Mouse (Mus musculus) MEL (cell line): ENCODE data around the gene Cecr2. TPM values are rescaled to one million over a fixed set of nuclear protein-coding genes. Genes with fewer than 3 reads are reported as not detected.

Source experiments
- DNase-seq: peaks from one replicate; pipeline ENCODE4 v3.0.0; 2011; ENCODE audit warnings: low read depth, low spot score
- H3K27ac ChIP-seq: 2 replicates; pipeline ENCODE4 v1.5.1; 2012; ENCODE audit warnings: low read depth, mild to moderate bottlenecking, control low read depth, low read length, moderate library complexity; ENCODE audit not compliant: control insufficient read depth
- H3K27me3 ChIP-seq, 2 experiments: fragments of 150-350 bp in 1 of 2; sonication (generic) in 1 of 2; 2 replicates each; pipeline ENCODE4 v1.6.1; 2012; ENCODE audit warnings: low read length in 2 of 2, mild to moderate bottlenecking in 2 of 2, improper control_type of control experiment in 1 of 2, moderate library complexity in 1 of 2; ENCODE audit not compliant: insufficient read depth in 2 of 2, control insufficient read depth in 1 of 2
- H3K36me3 ChIP-seq, 2 experiments: 2 replicates each; pipeline ENCODE4 v1.6.1; 2012 to 2014; ENCODE audit warnings: low read length in 2 of 2, improper control_type of control experiment in 1 of 2, inconsistent platforms in 1 of 2, mild to moderate bottlenecking in 1 of 2; ENCODE audit not compliant: insufficient read depth in 2 of 2, control insufficient read depth in 1 of 2
- H3K4me1 ChIP-seq, 2 experiments: fragments of 150-350 bp in 1 of 2; sonication (generic) in 1 of 2; 2 replicates each; pipeline ENCODE4 v1.6.1; 2012; ENCODE audit warnings: low read length in 2 of 2, improper control_type of control experiment in 1 of 2, mild to moderate bottlenecking in 1 of 2; ENCODE audit not compliant: insufficient read depth in 2 of 2, control insufficient read depth in 1 of 2
- H3K4me3 ChIP-seq, 2 experiments: fragments of 150-350 bp in 1 of 2; sonication (generic) in 1 of 2; 2 replicates each; pipeline ENCODE4 v1.5.1; 2012; ENCODE audit warnings: low read depth in 2 of 2, low read length in 2 of 2, mild to moderate bottlenecking in 2 of 2, moderate library complexity in 2 of 2, control low read depth in 1 of 2, improper control_type of control experiment in 1 of 2; ENCODE audit not compliant: control insufficient read depth in 1 of 2, insufficient read depth in 1 of 2
- H3K79me2 ChIP-seq: 2 replicates; pipeline ENCODE4 v1.6.1; 2012; ENCODE audit warnings: mild to moderate bottlenecking, low read length, moderate library complexity; ENCODE audit not compliant: control insufficient read depth, poor library complexity, insufficient read depth
- H3K9ac ChIP-seq: 2 replicates; pipeline ENCODE4 v1.6.1; 2012; ENCODE audit warnings: low read depth, mild to moderate bottlenecking, control low read depth, low read length, moderate library complexity; ENCODE audit not compliant: control insufficient read depth, poor library complexity, severe bottlenecking
- H3K9me3 ChIP-seq: fragments of 150-350 bp; sonication (generic); replicated peaks from 2 replicates; pipeline ENCODE4 v1.6.1; 2012; ENCODE audit warnings: mild to moderate bottlenecking, low read length, improper control_type of control experiment, moderate library complexity; ENCODE audit not compliant: insufficient read depth
- BHLHE40 ChIP-seq: IDR thresholded peaks from 2 replicates; pipeline ENCODE4 v1.6.1; 2012; ENCODE audit warnings: low read depth, mild to moderate bottlenecking, inconsistent platforms, low read length, improper control_type of control experiment, borderline replicate concordance
- CHD2 ChIP-seq: IDR thresholded peaks from 2 replicates; pipeline ENCODE4 v1.6.1; 2011; ENCODE audit warnings: low read length, improper control_type of control experiment
- CTCF ChIP-seq, 3 experiments: IDR thresholded peaks in 2 of 3; conservative IDR thresholded peaks in 1 of 3; 2 replicates each; pipeline ENCODE4 v1.5.1; 2011 to 2012; ENCODE audit warnings: low read length in 3 of 3, low read depth in 2 of 3, mild to moderate bottlenecking in 2 of 3, improper control_type of control experiment in 1 of 3, inconsistent platforms in 1 of 3, mixed read lengths in 1 of 3, moderate library complexity in 1 of 3; ENCODE audit not compliant: control insufficient read depth in 1 of 3, insufficient read depth in 1 of 3, poor library complexity in 1 of 3, severe bottlenecking in 1 of 3
- ELF1 ChIP-seq: IDR thresholded peaks from 2 replicates; pipeline ENCODE4 v1.6.1; 2014; ENCODE audit warnings: low read depth, mild to moderate bottlenecking, inconsistent platforms, low read length, improper control_type of control experiment, moderate library complexity
- EP300 ChIP-seq, 2 experiments: IDR thresholded peaks; 2 replicates each; pipeline ENCODE4 v1.6.1; 2011; ENCODE audit warnings: improper control_type of control experiment in 2 of 2, low read length in 2 of 2, low read depth in 1 of 2, mild to moderate bottlenecking in 1 of 2
- ETS1 ChIP-seq: IDR thresholded peaks from 2 replicates; pipeline ENCODE4 v1.6.1; 2012; ENCODE audit warnings: low read depth, mild to moderate bottlenecking, inconsistent platforms, low read length, improper control_type of control experiment, moderate library complexity
- GABPA ChIP-seq: IDR thresholded peaks from 2 replicates; pipeline ENCODE4 v1.6.1; 2012; ENCODE audit warnings: low read depth, mild to moderate bottlenecking, inconsistent platforms, low read length, improper control_type of control experiment, moderate library complexity
- GATA1 ChIP-seq: IDR thresholded peaks from 2 replicates; pipeline ENCODE4 v1.6.1; 2011; ENCODE audit warnings: low read depth, low read length, improper control_type of control experiment
- KAT2A ChIP-seq: conservative IDR thresholded peaks from 2 replicates; pipeline ENCODE4 v1.6.1; 2012; ENCODE audit warnings: low read depth, low read length, improper control_type of control experiment, inconsistent platforms
- MAZ ChIP-seq: IDR thresholded peaks from 2 replicates; pipeline ENCODE4 v1.6.1; 2012; ENCODE audit warnings: low read depth, mild to moderate bottlenecking, inconsistent platforms, low read length, improper control_type of control experiment
- MEF2A ChIP-seq: IDR thresholded peaks from 2 replicates; pipeline ENCODE4 v1.6.1; 2014; ENCODE audit warnings: low read depth, mild to moderate bottlenecking, inconsistent platforms, low read length, improper control_type of control experiment; ENCODE audit not compliant: poor library complexity, insufficient replicate concordance, severe bottlenecking; ENCODE audit errors: extremely low read depth
- MXI1 ChIP-seq: IDR thresholded peaks from 2 replicates; pipeline ENCODE4 v1.6.1; 2011; ENCODE audit warnings: mild to moderate bottlenecking, low read depth, low read length, improper control_type of control experiment
- MYB ChIP-seq: IDR thresholded peaks from 2 replicates; pipeline ENCODE4 v1.6.1; 2011; ENCODE audit warnings: mild to moderate bottlenecking, low read depth, low read length, improper control_type of control experiment
- NELFE ChIP-seq: IDR thresholded peaks from 2 replicates; pipeline ENCODE4 v1.6.1; 2011; ENCODE audit warnings: low read depth, low read length, improper control_type of control experiment
- NRF1 ChIP-seq: IDR thresholded peaks from 2 replicates; pipeline ENCODE4 v1.6.1; 2014; ENCODE audit warnings: low read depth, mild to moderate bottlenecking, inconsistent platforms, low read length, improper control_type of control experiment, moderate library complexity; ENCODE audit not compliant: poor library complexity, insufficient read depth, severe bottlenecking
- POLR2A ChIP-seq, 2 experiments: IDR thresholded peaks; 2 replicates each; pipeline ENCODE4 v1.6.1; 2011 to 2012; ENCODE audit warnings: low read length in 2 of 2, mild to moderate bottlenecking in 2 of 2, control low read depth in 1 of 2, improper control_type of control experiment in 1 of 2, low read depth in 1 of 2, moderate library complexity in 1 of 2; ENCODE audit not compliant: control insufficient read depth in 1 of 2, insufficient read depth in 1 of 2, poor library complexity in 1 of 2
- USF2 ChIP-seq, 2 experiments: IDR thresholded peaks; 2 replicates each; pipeline ENCODE4 v1.6.1; 2011 to 2012; ENCODE audit warnings: improper control_type of control experiment in 2 of 2, low read length in 2 of 2, borderline replicate concordance in 1 of 2, inconsistent platforms in 1 of 2, low read depth in 1 of 2, mild to moderate bottlenecking in 1 of 2; ENCODE audit not compliant: insufficient read depth in 1 of 2
- ZC3H11A ChIP-seq: IDR thresholded peaks from 2 replicates; pipeline ENCODE4 v1.6.1; 2012; ENCODE audit warnings: low read depth, mild to moderate bottlenecking, inconsistent platforms, low read length, improper control_type of control experiment
- ZKSCAN1 ChIP-seq: IDR thresholded peaks from 2 replicates; pipeline ENCODE4 v1.6.1; 2012; ENCODE audit warnings: low read depth, mild to moderate bottlenecking, inconsistent platforms, low read length, improper control_type of control experiment, moderate library complexity
- ZMIZ1 ChIP-seq: IDR thresholded peaks from 2 replicates; pipeline ENCODE4 v1.6.1; 2012; ENCODE audit warnings: low read depth, mild to moderate bottlenecking, inconsistent platforms, low read length, improper control_type of control experiment, moderate library complexity
- polyA plus RNA-seq, 2 experiments: library from polyadenylated mRNA; stranded (reverse) in 1 of 2; unstranded in 1 of 2; fragments of >175 nt in 1 of 2; fragments of >200 nt in 1 of 2; gene quantifications; 2 replicates each; pipeline versions ENCODE4 v1.2.1 to v1.2.4; 2012; ENCODE audit warnings: low replicate concordance in 2 of 2, low read depth in 1 of 2; ENCODE audit not compliant: insufficient read length in 2 of 2, insufficient read depth in 1 of 2, missing spikeins in 1 of 2
- total RNA-seq: library from RNA; depleted of rRNA; stranded (reverse); fragments of 300-350 nt; gene quantifications from 2 replicates; pipeline ENCODE4 v1.2.3, GENCODE M21; 2012

Cecr2 gene
- total and polyA plus RNA-seq, 3 experiments, result 4.0 to 8.7 TPM; not detected in 1

DNA sequence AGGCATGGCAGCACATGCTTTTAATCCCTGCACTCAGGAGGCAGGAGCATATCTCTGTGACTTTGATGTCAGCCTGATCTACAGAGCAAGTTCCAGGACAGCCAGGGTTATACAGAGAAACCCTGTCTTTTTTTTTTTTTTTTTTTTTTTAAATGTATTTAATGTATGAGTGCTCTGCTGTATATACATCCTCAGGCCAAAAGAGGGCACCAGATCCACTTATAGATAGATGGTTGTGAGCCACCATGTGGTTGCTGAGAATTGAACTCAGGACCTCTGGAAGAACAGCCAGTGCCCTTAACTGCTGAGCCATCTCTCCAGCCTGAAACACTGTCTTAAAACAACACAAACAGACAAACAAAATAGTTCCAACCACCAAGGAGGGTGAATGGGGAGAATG is 122.7 kb downstream of the Cecr2 start (continued):
- no peak for TF ChIP-seq CHD2

DNA sequence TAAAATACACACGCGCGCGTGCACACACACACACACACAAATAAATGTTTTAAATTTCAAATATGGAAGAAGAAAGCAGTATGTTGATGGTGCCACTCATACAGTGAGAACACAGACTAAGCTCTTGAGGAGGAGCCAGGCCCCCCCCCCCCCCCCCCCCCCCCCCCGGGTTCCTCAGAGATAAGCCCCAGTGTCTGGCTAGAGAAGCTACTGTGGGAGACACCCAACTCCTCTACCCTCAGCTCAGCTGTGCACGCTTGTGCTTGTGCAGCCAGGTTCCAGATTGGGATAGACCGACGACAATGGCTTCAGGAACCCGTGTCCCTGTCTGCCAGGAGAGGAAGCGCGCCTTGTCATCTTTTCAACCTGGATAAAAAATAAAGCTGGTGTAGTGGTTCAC is 124.0 kb downstream of the Cecr2 start:
- Histone ChIP-seq H3K9ac (no peak overlapping the region), H3K27me3 (no peaks in the 10 kb centered on the region), H3K79me2 (no peaks in the 10 kb centered on the region), H3K27ac (no peak overlapping the region; the same call in 1 of the 2 replicates)
- TF ChIP-seq ZMIZ1 (no peak), GATA1 (peak; percentile 66; the same call in 1 of the 2 replicates), BHLHE40 (peak; percentile 53; the same call in 1 of the 2 replicates), ETS1 (peak; percentile 62), POLR2A (IDR thresholded peaks at IDR 0.05; ENCODE audit: control insufficient read depth in 1 of 2, insufficient read depth in 1 of 2, low read depth in 1 of 2, low read length in 2 of 2, poor library complexity in 1 of 2) (no peak), MXI1 (0 out of 2 replicates have a peak, but pooled peaks have one; percentile 28), MAZ (peak; percentile 91; the same call in 1 of the 2 replicates), EP300 (IDR thresholded peaks at IDR 0.05; ENCODE audit: low read depth in 1 of 2, low read length in 2 of 2) (peak in 1 of 2 experiments; percentile 5; a peak in 1 of 4 replicates)
- TF ChIP-seq, all 39 proteins: peak for 6
- Histone ChIP-seq H3K4me1 (peaks cover 7 to 33% of the 10 kb centered on the region in 2 experiments), H3K4me3 (no peak overlapping the region), H3K9me3 (no peaks in the 10 kb centered on the region), H3K36me3 (peaks cover 6 to 15% of the 10 kb centered on the region in 2 experiments; a peak in 3 of 4 replicates)
- DNase-seq, result peak; percentile 86

DNA sequence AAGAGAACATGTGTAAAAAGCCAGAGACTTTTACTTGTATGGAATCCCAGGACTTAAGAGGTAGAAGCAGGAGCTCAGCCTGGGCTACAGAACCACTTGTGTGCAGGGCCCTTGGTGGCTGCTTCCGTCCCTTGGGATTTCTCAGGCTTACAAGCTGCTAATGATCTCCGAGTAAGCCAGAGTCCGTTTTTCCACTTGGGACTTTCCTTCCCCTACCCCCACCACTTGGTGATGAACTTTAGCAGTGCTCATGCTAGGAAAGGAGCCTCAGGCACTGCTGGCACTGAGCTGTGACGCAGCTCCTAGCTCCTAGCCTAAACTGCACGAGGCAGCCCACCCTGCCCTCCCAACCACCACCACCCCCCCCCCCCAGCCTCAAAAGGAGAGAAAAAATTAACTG is 124.5 kb downstream of the Cecr2 start:
- Histone ChIP-seq H3K9me3 (no peaks in the 10 kb centered on the region), H3K27me3 (no peaks in the 10 kb centered on the region), H3K27ac (no peak overlapping the region), H3K36me3 (peaks cover 7 to 17% of the 10 kb centered on the region in 2 experiments; a peak in 3 of 4 replicates), H3K79me2 (no peaks in the 10 kb centered on the region), H3K4me3 (no peak overlapping the region), H3K4me1 (peaks cover 7 to 38% of the 10 kb centered on the region in 2 experiments), H3K9ac (no peak overlapping the region)
- DNase-seq, result peak; percentile 32
- no peak for TF ChIP-seq ELF1
- no peak for TF ChIP-seq KAT2A
- TF ChIP-seq NRF1, result no peak
- TF ChIP-seq NELFE, result no peak
- TF ChIP-seq MYB, result no peak
- TF ChIP-seq CTCF (IDR thresholded peaks at IDR 0.05 in 2 of 3, conservative IDR thresholded peaks at IDR 0.05 in 1 of 3; ENCODE audit: control insufficient read depth in 1 of 3, insufficient read depth in 1 of 3, low read depth in 2 of 3, low read length in 3 of 3, poor library complexity in 1 of 3, severe bottlenecking in 1 of 3), result no peak
- no peak for TF ChIP-seq MEF2A
- TF ChIP-seq CHD2, result no peak
- TF ChIP-seq USF2 (IDR thresholded peaks at IDR 0.05; ENCODE audit: borderline replicate concordance in 1 of 2, insufficient read depth in 1 of 2, low read depth in 1 of 2, low read length in 2 of 2), result no peak
- TF ChIP-seq GABPA, result no peak
- no peak for TF ChIP-seq ZKSCAN1
- TF ChIP-seq BHLHE40, result no peak
- TF ChIP-seq EP300 (IDR thresholded peaks at IDR 0.05; ENCODE audit: low read depth in 1 of 2, low read length in 2 of 2), result no peak
- no peak for TF ChIP-seq ETS1
- no peak for TF ChIP-seq ZC3H11A
- no peak for TF ChIP-seq MXI1
- TF ChIP-seq POLR2A (IDR thresholded peaks at IDR 0.05; ENCODE audit: control insufficient read depth in 1 of 2, insufficient read depth in 1 of 2, low read depth in 1 of 2, low read length in 2 of 2, poor library complexity in 1 of 2), result no peak
